Comparison of ENCODE assay signal across 22 mouse cellular contexts in genomic region chr4:135505794-135506193, GRCm38 (mm10). TPM values are rescaled to one million over a fixed set of nuclear protein-coding genes. Genes with fewer than 3 reads are reported as not detected.
DNase-seq lines count a peak whose midpoint lies in the region; ATAC-seq lines count a peak whose summit lies in the region.
"Had no signal": no experiment of that assay in that cellular context is flagged by ENCODE, and none has a peak within 500 bp of the region (broad histone marks: within the 10 kb centered on the region; RNA-seq: fewer than 3 reads in every experiment).

No protein-coding gene starts in this region.

- H3K9me3 ChIP-seq in megakaryocyte, embryonic 14.5 days: peaks cover 4% of the 10 kb centered on the region
- H3K9me3 ChIP-seq: heart, embryonic 15.5 days had no signal

- peaks cover 60% of the 10 kb centered on the region for H3K4me1 ChIP-seq in megakaryocyte, embryonic 14.5 days

- ATAC-seq in megakaryocyte, adult 5-6 weeks (ENCODE audit: poor library complexity, severe bottlenecking): no peak
- ATAC-seq: forebrain, embryonic 13.5 days; liver, embryonic 12.5 days; midbrain, embryonic 16.5 days had no signal

- H3K36me3 ChIP-seq in megakaryocyte, embryonic 14.5 days (replicated peaks; ENCODE audit: low read length): peaks cover 17% of the 10 kb centered on the region
- H3K36me3 ChIP-seq: embryonic facial prominence, embryonic 10.5 days; heart, embryonic 15.5 days; hindbrain, embryonic 10.5 days; limb, embryonic 12.5 days; liver, embryonic 12.5 days had no signal

- peaks cover 5% of the 10 kb centered on the region for H3K27me3 ChIP-seq in megakaryocyte, embryonic 14.5 days (replicated peaks)
- H3K27me3 ChIP-seq: forebrain, embryonic 13.5 days; limb, embryonic 12.5 days had no signal

- peak overlapping the region; percentile 38 for H3K4me3 ChIP-seq in megakaryocyte, embryonic 14.5 days (replicated peaks)
- H3K4me3 ChIP-seq: embryonic facial prominence, embryonic 10.5 days; forebrain, embryonic 13.5 days; heart, embryonic 15.5 days; hindbrain, embryonic 10.5 days; limb, embryonic 12.5 days; liver, embryonic 12.5 days had no signal

- peak; percentile 29 to 61 for DNase-seq in kidney, adult 8-10 months
- peak; percentile 25 to 51 for DNase-seq in kidney, postnatal 36 days
- DNase-seq in spleen, postnatal 10 days (ENCODE audit: low spot score in 2 of 2): no peak
- DNase-seq in thymus, postnatal 0 days (ENCODE audit: low spot score): no peak
- DNase-seq in adrenal gland, adult 8-10 months: no peak
- DNase-seq: B cell, adult 2 months; cerebellum, adult 2 months; cerebellum, postnatal 36 days; gastrocnemius, postnatal 14 days; lung, adult 2 months; lung, postnatal 36 days; right cerebral cortex, postnatal 4 days; thymus, postnatal 36 days had no signal

RNA-seq across cellular contexts. Expression of gene Nipal3, which starts 11.0 kb away (rescaled TPM):
- 50.7 and 286 TPM in 2 replicates for polyA plus RNA-seq in megakaryocyte, embryonic 14.5 days (2012; ENCODE audit: insufficient read depth, low replicate concordance)
- 7.1 and 7.7 TPM in 2 replicates for total RNA-seq in megakaryocyte, adult 5-6 weeks (2015)
- total RNA-seq in megakaryocyte, adult 5-6 weeks (2017): 31.8 and 36.0 TPM in 2 replicates
- polyA plus RNA-seq in thymus, postnatal 0 days (2015; fragmentation: Nextera tagmentation; extraction: Ambion mirVana): 6.6 and 7.0 TPM in 2 replicates
- total RNA-seq in adrenal gland, adult 8-10 months (2022): 10 to 100 TPM; 22.1 to 31.0 (median 26.2) TPM

RNA-seq across cellular contexts. Expression of gene Stpg1, which starts 11.2 kb away (rescaled TPM):
- polyA plus RNA-seq in megakaryocyte, embryonic 14.5 days (2012; ENCODE audit: insufficient read depth, low replicate concordance): 3.6 and 4.5 TPM in 2 replicates
- not detected in 2 replicates for total RNA-seq in megakaryocyte, adult 5-6 weeks (2015)
- total RNA-seq in megakaryocyte, adult 5-6 weeks (2017): 0.18 TPM in 1 of 2 replicates, not detected in the other
- 0.55 and 0.93 TPM in 2 replicates for polyA plus RNA-seq in thymus, postnatal 0 days (2015; fragmentation: Nextera tagmentation; extraction: Ambion mirVana)
- total RNA-seq in adrenal gland, adult 8-10 months (2022): 1 to 10 TPM in 2 of 4 experiments, under 1 TPM in 2; 0.84 to 1.8 (median 1.1) TPM
- polyA plus RNA-seq: liver, embryonic 12.5 days had no signal

Comparison
In these comparisons a context has a peak if more than half of its experiments do, and no peak if none do; other contexts are left out.
1. DNase-seq: peak in kidney, adult 8-10 months (2 of 2) and kidney, postnatal 36 days (2 of 2); none in spleen, postnatal 10 days (0 of 2), thymus, postnatal 0 days (single experiment) and adrenal gland, adult 8-10 months (single experiment).